In genomic region chr11:78102958-78103747, GRCm38 (mm10) we compare ENCODE assay signal across 9 mouse cellular contexts. TPM values are rescaled to one million over a fixed set of nuclear protein-coding genes. Genes with fewer than 3 reads are reported as not detected.
DNase-seq lines count a peak whose midpoint lies in the region; ATAC-seq and TF ChIP-seq lines count a peak whose summit lies in the region.
"Had no signal": no experiment of that assay in that cellular context is flagged by ENCODE, and none has a peak within 500 bp of the region (broad histone marks: within the 10 kb centered on the region; RNA-seq: fewer than 3 reads in every experiment).

No protein-coding gene starts in this region.

- 0 out of 2 replicates have a peak, but pooled peaks cover 9% of the 10 kb centered on the region for H3K36me3 ChIP-seq in kidney, postnatal 0 days (ENCODE audit: insufficient read depth, low read length)
- peaks cover 3% of the 10 kb centered on the region for H3K36me3 ChIP-seq in kidney, embryonic 14.5 days (ENCODE audit: control insufficient read depth, insufficient read depth, low read length)
- peaks cover 46% of the 10 kb centered on the region for H3K36me3 ChIP-seq in E14TG2a.4 (ENCODE audit: insufficient read depth, low read length)
- H3K36me3 ChIP-seq in liver, embryonic 16.5 days (ENCODE audit: control insufficient read depth, insufficient read depth): no peaks in the 10 kb centered on the region

- H3K9ac ChIP-seq in kidney, postnatal 0 days (ENCODE audit: low read depth, low read length): no peak overlapping the region
- no peak overlapping the region for H3K9ac ChIP-seq in kidney, embryonic 14.5 days (ENCODE audit: low read depth, low read length)
- H3K9ac ChIP-seq in liver, embryonic 16.5 days (ENCODE audit: low read depth, low read length): no peak overlapping the region

- TF ChIP-seq CTCF in kidney, postnatal 0 days (IDR thresholded peaks at IDR 0.05; ENCODE audit: low read depth): peak; percentile 42; the same call in 1 of the 2 replicates
- TF ChIP-seq CTCF in E14TG2a.4 (conservative IDR thresholded peaks at IDR 0.05; ENCODE audit: low read length): peak; percentile 36

- no peak overlapping the region for H3K4me3 ChIP-seq in kidney, postnatal 0 days (replicated peaks; ENCODE audit: low read depth, low read length)
- H3K4me3 ChIP-seq in kidney, embryonic 14.5 days (ENCODE audit: low read length): no peak overlapping the region
- no peak overlapping the region for H3K4me3 ChIP-seq in E14TG2a.4 (replicated peaks; ENCODE audit: low read length)
- H3K4me3 ChIP-seq in liver, embryonic 16.5 days (ENCODE audit: low read depth, low read length): no peak overlapping the region

- ATAC-seq in kidney, postnatal 0 days (replicated peaks; ENCODE audit: low FRiP score, low read depth): no peak
- no peak for ATAC-seq in kidney, embryonic 14.5 days (ENCODE audit: low FRiP score, low TSS enrichment)
- no peak for ATAC-seq in liver, embryonic 16.5 days (ENCODE audit: low read depth)

- H3K9me3 ChIP-seq in kidney, postnatal 0 days (replicated peaks; ENCODE audit: low read length): no peaks in the 10 kb centered on the region
- H3K9me3 ChIP-seq in kidney, embryonic 14.5 days (ENCODE audit: control insufficient read depth, low read length): no peaks in the 10 kb centered on the region; the same call in 1 of the 2 replicates
- no peaks in the 10 kb centered on the region for H3K9me3 ChIP-seq in E14TG2a.4 (ENCODE audit: low read length)
- no peaks in the 10 kb centered on the region for H3K9me3 ChIP-seq in liver, embryonic 16.5 days (replicated peaks; ENCODE audit: control insufficient read depth, low read length)

- DNase-seq in kidney, postnatal 0 days (ENCODE audit: low spot score): no peak
- DNase-seq in ZHBTc4 (ENCODE audit: low read depth, low spot score): peak; percentile 71
- DNase-seq in ovary, adult 18-20 months (ENCODE audit: low spot score): no peak
- DNase-seq in adrenal gland, postnatal 36 days: no peak
- DNase-seq in heart, postnatal 25 days (ENCODE audit: low spot score): no peak
- DNase-seq: cerebellum, adult 18-20 months had no signal

- no peak overlapping the region for H3K4me2 ChIP-seq in kidney, postnatal 0 days (ENCODE audit: low read length)
- H3K4me2 ChIP-seq in kidney, embryonic 14.5 days (replicated peaks; ENCODE audit: low read depth, low read length): no peak overlapping the region
- H3K4me2 ChIP-seq in liver, embryonic 16.5 days (ENCODE audit: low read depth, low read length): no peak overlapping the region

- H3K27me3 ChIP-seq in kidney, postnatal 0 days (ENCODE audit: insufficient read depth, low read length): no peaks in the 10 kb centered on the region
- no peaks in the 10 kb centered on the region for H3K27me3 ChIP-seq in kidney, embryonic 14.5 days (ENCODE audit: control insufficient read depth, insufficient read depth, low read length)
- no peaks in the 10 kb centered on the region for H3K27me3 ChIP-seq in E14TG2a.4 (ENCODE audit: insufficient read depth, low read length)
- no peaks in the 10 kb centered on the region for H3K27me3 ChIP-seq in liver, embryonic 16.5 days (ENCODE audit: control insufficient read depth, insufficient read depth, low read depth, low read length)

- intact Hi-C loops in heart, postnatal 25 days (cut with DNase I): no loop called here

- no peaks in the 10 kb centered on the region for H3K4me1 ChIP-seq in kidney, postnatal 0 days (replicated peaks; ENCODE audit: insufficient read depth, low read length)
- H3K4me1 ChIP-seq in kidney, embryonic 14.5 days (ENCODE audit: control insufficient read depth, insufficient read depth, low read length): no peaks in the 10 kb centered on the region
- peaks cover 23% of the 10 kb centered on the region for H3K4me1 ChIP-seq in E14TG2a.4 (replicated peaks; ENCODE audit: low read depth, low read length)
- H3K4me1 ChIP-seq in liver, embryonic 16.5 days (ENCODE audit: control insufficient read depth, low read depth, low read length): peaks cover 12% of the 10 kb centered on the region

- WGBS in kidney, postnatal 0 days: 60% methylated on average over 5 of the region's 5 CpGs
- whole genome bisulfite sequencing in kidney, embryonic 14.5 days: 68% methylated on average over 5 of the region's 5 CpGs
- WGBS in liver, embryonic 16.5 days (ENCODE audit: insufficient replicate concordance): 38% methylated on average over 5 of the region's 5 CpGs

- no peak overlapping the region for H3K27ac ChIP-seq in kidney, postnatal 0 days
- no peak overlapping the region for H3K27ac ChIP-seq in kidney, embryonic 14.5 days (ENCODE audit: low read depth, low read length)
- peak overlapping the region; percentile 37; the same call in 1 of the 2 replicates for H3K27ac ChIP-seq in liver, embryonic 16.5 days (ENCODE audit: low read length)

RNA-seq across cellular contexts. Expression of gene Fam222b, which starts 8.7 kb away (rescaled TPM):
- polyA plus RNA-seq in kidney, postnatal 0 days (2015; fragmentation: Nextera tagmentation; extraction: Ambion mirVana): 13.3 and 13.8 TPM in 2 replicates
- 15.3 and 16.9 TPM in 2 replicates for polyA plus RNA-seq in kidney, embryonic 14.5 days (2014; fragmentation: Nextera tagmentation; extraction: Ambion mirVana)
- 3.4 and 4.9 TPM in 2 replicates for polyA plus RNA-seq in liver, embryonic 16.5 days (2015; fragmentation: Nextera tagmentation; extraction: Ambion mirVana)
- total RNA-seq in adrenal gland, postnatal 36 days (2021): 10 to 100 TPM; 16.9 to 20.3 TPM
- total RNA-seq in heart, postnatal 25 days (2021): 10 to 100 TPM; 10.8 to 12.3 TPM

RNA-seq across cellular contexts. Expression of gene Eral1, which starts 23.0 kb away (rescaled TPM):
- 25.0 and 26.9 TPM in 2 replicates for polyA plus RNA-seq in kidney, postnatal 0 days (2015; fragmentation: Nextera tagmentation; extraction: Ambion mirVana)
- polyA plus RNA-seq in kidney, embryonic 14.5 days (2014; fragmentation: Nextera tagmentation; extraction: Ambion mirVana): 35.2 and 40.1 TPM in 2 replicates
- 12.4 and 12.7 TPM in 2 replicates for polyA plus RNA-seq in liver, embryonic 16.5 days (2015; fragmentation: Nextera tagmentation; extraction: Ambion mirVana)
- 10 to 100 TPM; 30.0 to 33.6 TPM for total RNA-seq in adrenal gland, postnatal 36 days (2021)
- 10 to 100 TPM; 25.7 to 27.6 TPM for total RNA-seq in heart, postnatal 25 days (2021)
